Mouse (Mus musculus): ENCODE data around the gene Dolpp1. TPM values are rescaled to one million over a fixed set of nuclear protein-coding genes. Genes with fewer than 3 reads are reported as not detected.

The Dolpp1 gene
- total RNA-seq, 1 experiment = 55.6 TPM

- Histone ChIP-seq H3K9ac (ENCODE audit: insufficient read depth, low read depth, low read length, poor library complexity, severe bottlenecking) (peak overlapping the region; percentile 28; the same call in 1 of the 2 replicates), H3K9me3 (ENCODE audit: control insufficient read depth, insufficient read depth, low read depth, low read length) (no peaks in the 10 kb centered on the region), H3K36me3 (ENCODE audit: control insufficient read depth, insufficient read depth, low read length, poor library complexity, severe bottlenecking) (peaks cover 17% of the 10 kb centered on the region), H3K4me3 (ENCODE audit: insufficient read depth in 1 of 2, low read depth in 1 of 2, low read length in 2 of 2, poor library complexity in 1 of 2, severe bottlenecking in 1 of 2) (peak overlapping the region in 1 of 2 experiments; percentile 8; a peak in 1 of 4 replicates), H3K4me1 (ENCODE audit: control insufficient read depth in 2 of 2, insufficient read depth in 2 of 2, low read length in 2 of 2, poor library complexity in 1 of 2) (peaks cover 7 to 34% of the 10 kb centered on the region in 2 experiments), H3K27ac (ENCODE audit: insufficient read depth, low read depth, low read length, poor library complexity, severe bottlenecking) (no peak overlapping the region)
- TF ChIP-seq HCFC1 (IDR thresholded peaks at IDR 0.05; ENCODE audit: borderline replicate concordance, insufficient read depth, low read length) = no peak
- TF ChIP-seq ZNF384 (IDR thresholded peaks at IDR 0.05; ENCODE audit: low read depth, low read length) = no peak
- TF ChIP-seq CHD2 (IDR thresholded peaks at IDR 0.05; ENCODE audit: low read depth, low read length) = no peak
- in situ Hi-C loops (cut with MboI; ENCODE audit: low sequenced_read_pairs in 2 of 2, unreplicated experiment in 2 of 2) = no loop called here
- no peak for DNase-seq (ENCODE audit: low read depth, low spot score)
Measured at GRCm38 (mm10) chr2:30396246-30396645, 4.2 kb downstream of the Dolpp1 start.

GRCm38 (mm10) chr2:30397986-30398512, 6.0 kb downstream of the Dolpp1 start:
- no peak overlapping the region; the same call in 1 of the 2 replicates for H3K27ac ChIP-seq (ENCODE audit: insufficient read depth, low read depth, low read length, poor library complexity, severe bottlenecking)
- no peaks in the 10 kb centered on the region for H3K9me3 ChIP-seq (ENCODE audit: control insufficient read depth, insufficient read depth, low read depth, low read length)
- no peak overlapping the region for H3K9ac ChIP-seq (ENCODE audit: insufficient read depth, low read depth, low read length, poor library complexity, severe bottlenecking)
- peaks cover 17% of the 10 kb centered on the region for H3K36me3 ChIP-seq (ENCODE audit: control insufficient read depth, insufficient read depth, low read length, poor library complexity, severe bottlenecking)
- DNase-seq (ENCODE audit: low read depth, low spot score) = no peak
- H3K4me1 ChIP-seq (ENCODE audit: control insufficient read depth in 2 of 2, insufficient read depth in 2 of 2, low read length in 2 of 2, poor library complexity in 1 of 2) = peaks cover 4 to 34% of the 10 kb centered on the region in 2 experiments
- in situ Hi-C loops (cut with MboI; ENCODE audit: low sequenced_read_pairs in 2 of 2, unreplicated experiment in 2 of 2) = no loop called here
- no peak for TF ChIP-seq ZNF384 (IDR thresholded peaks at IDR 0.05; ENCODE audit: low read depth, low read length)
- no peak for TF ChIP-seq HCFC1 (IDR thresholded peaks at IDR 0.05; ENCODE audit: borderline replicate concordance, insufficient read depth, low read length)
- TF ChIP-seq MAFK (IDR thresholded peaks at IDR 0.05; ENCODE audit: insufficient read depth, low read depth, low read length) = no peak
- TF ChIP-seq ZC3H11A (IDR thresholded peaks at IDR 0.05; ENCODE audit: borderline replicate concordance, low read depth, low read length) = no peak
- no peak for TF ChIP-seq CHD2 (IDR thresholded peaks at IDR 0.05; ENCODE audit: low read depth, low read length)
- H3K4me3 ChIP-seq (ENCODE audit: insufficient read depth in 1 of 2, low read depth in 1 of 2, low read length in 2 of 2, poor library complexity in 1 of 2, severe bottlenecking in 1 of 2) = no peak overlapping the region

GRCm38 (mm10) chr2:30399191-30400171, 7.4 kb downstream of the Dolpp1 start:
- H3K36me3 ChIP-seq (ENCODE audit: control insufficient read depth, insufficient read depth, low read length, poor library complexity, severe bottlenecking) = peaks cover 17% of the 10 kb centered on the region
- H3K4me1 ChIP-seq (ENCODE audit: control insufficient read depth in 2 of 2, insufficient read depth in 2 of 2, low read length in 2 of 2, poor library complexity in 1 of 2) = peaks cover 4 to 34% of the 10 kb centered on the region in 2 experiments
- TF ChIP-seq MAFK (IDR thresholded peaks at IDR 0.05; ENCODE audit: insufficient read depth, low read depth, low read length) (peak; percentile 87), HCFC1 (IDR thresholded peaks at IDR 0.05; ENCODE audit: borderline replicate concordance, insufficient read depth, low read length) (no peak)
- H3K9me3 ChIP-seq (ENCODE audit: control insufficient read depth, insufficient read depth, low read depth, low read length) = no peaks in the 10 kb centered on the region
- DNase-seq (ENCODE audit: low read depth, low spot score) = peak; percentile 42
- H3K9ac ChIP-seq (ENCODE audit: insufficient read depth, low read depth, low read length, poor library complexity, severe bottlenecking) = peak overlapping the region; percentile 15; the same call in 1 of the 2 replicates
- in situ Hi-C loops (cut with MboI; ENCODE audit: low sequenced_read_pairs in 2 of 2, unreplicated experiment in 2 of 2) = no loop called here
- H3K27ac ChIP-seq (ENCODE audit: insufficient read depth, low read depth, low read length, poor library complexity, severe bottlenecking) = peak overlapping the region; percentile 71
- H3K4me3 ChIP-seq (ENCODE audit: insufficient read depth in 1 of 2, low read depth in 1 of 2, low read length in 2 of 2, poor library complexity in 1 of 2, severe bottlenecking in 1 of 2) = peak overlapping the region; percentile 9 to 19; a peak in 2 of 4 replicates

- no peak overlapping the region for H3K4me3 ChIP-seq (ENCODE audit: insufficient read depth in 1 of 2, low read depth in 1 of 2, low read length in 2 of 2, poor library complexity in 1 of 2, severe bottlenecking in 1 of 2)
- peaks cover 4 to 37% of the 10 kb centered on the region in 2 experiments for H3K4me1 ChIP-seq (ENCODE audit: control insufficient read depth in 2 of 2, insufficient read depth in 2 of 2, low read length in 2 of 2, poor library complexity in 1 of 2)
- H3K9ac ChIP-seq (ENCODE audit: insufficient read depth, low read depth, low read length, poor library complexity, severe bottlenecking) = no peak overlapping the region
- in situ Hi-C loops (cut with MboI; ENCODE audit: low sequenced_read_pairs in 2 of 2, unreplicated experiment in 2 of 2) = no loop called here
- no peaks in the 10 kb centered on the region for H3K9me3 ChIP-seq (ENCODE audit: control insufficient read depth, insufficient read depth, low read depth, low read length)
- peaks cover 19% of the 10 kb centered on the region for H3K36me3 ChIP-seq (ENCODE audit: control insufficient read depth, insufficient read depth, low read length, poor library complexity, severe bottlenecking)
- DNase-seq (ENCODE audit: low read depth, low spot score) = no peak
- TF ChIP-seq HCFC1 (IDR thresholded peaks at IDR 0.05; ENCODE audit: borderline replicate concordance, insufficient read depth, low read length) = no peak
- TF ChIP-seq ZC3H11A (IDR thresholded peaks at IDR 0.05; ENCODE audit: borderline replicate concordance, low read depth, low read length) = no peak
- no peak for TF ChIP-seq MAFK (IDR thresholded peaks at IDR 0.05; ENCODE audit: insufficient read depth, low read depth, low read length)
- no peak for TF ChIP-seq CHD2 (IDR thresholded peaks at IDR 0.05; ENCODE audit: low read depth, low read length)
- no peak for TF ChIP-seq ZNF384 (IDR thresholded peaks at IDR 0.05; ENCODE audit: low read depth, low read length)
- no peak overlapping the region for H3K27ac ChIP-seq (ENCODE audit: insufficient read depth, low read depth, low read length, poor library complexity, severe bottlenecking)
Measured at GRCm38 (mm10) chr2:30401581-30401980, 9.5 kb downstream of the Dolpp1 start.
